Mouse (Mus musculus) liver, adult 2 months (tissue): ENCODE data around the gene Zmynd19.

ENCODE experiments used
- CTCF ChIP-seq: fragments of 200-500 bp; IDR thresholded peaks from 2 replicates; pipeline ENCODE4 v1.5.1; 2011; ENCODE audit warnings: low read depth, low read length, control low read depth
- POLR2A ChIP-seq: fragments of 200-500 bp; IDR thresholded peaks from 2 replicates; pipeline ENCODE4 v1.6.1; 2011; ENCODE audit warnings: low read length, control low read depth; ENCODE audit not compliant: insufficient read depth; ENCODE audit errors: extremely low read depth

GRCm38 (mm10) chr2:24919839-24920175, 29.8 kb upstream of the Zmynd19 start:
- TF ChIP-seq POLR2A = no peak
- no peak for TF ChIP-seq CTCF
